Mouse (Mus musculus): ENCODE measurements around the gene Gpm6a.

DNA sequence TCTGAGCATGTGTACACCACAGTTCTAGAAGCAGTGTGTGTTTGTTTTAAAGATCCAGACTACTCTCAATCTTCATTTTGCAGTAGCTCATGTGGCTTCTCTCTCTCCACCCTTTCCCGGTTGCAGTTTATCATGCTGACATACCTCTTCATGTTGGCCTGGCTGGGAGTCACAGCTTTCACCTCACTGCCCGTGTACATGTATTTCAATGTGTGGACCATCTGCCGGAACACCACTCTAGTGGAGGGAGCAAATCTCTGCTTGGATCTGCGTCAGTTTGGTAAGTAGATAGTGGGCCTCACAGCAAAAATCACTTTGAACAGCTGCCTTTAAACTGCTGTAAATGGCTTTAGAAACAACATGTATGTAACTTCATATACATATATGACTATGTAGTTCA, 95.3 kb downstream of the Gpm6a start:
- TF ChIP-seq POLR2A (IDR thresholded peaks at IDR 0.05; ENCODE audit: low read depth, low read length) (no peak), CTCF (IDR thresholded peaks at IDR 0.05; ENCODE audit: borderline replicate concordance, insufficient read depth, low read length) (no peak)

All from embryonic fibroblast, embryonic 13.5 days (primary cell).